Mouse (Mus musculus) embryonic facial prominence, embryonic 13.5 days (tissue): ENCODE results near the gene Brd2. TPM values are rescaled to one million over a fixed set of nuclear protein-coding genes. Genes with fewer than 3 reads are reported as not detected.

Source experiments
- ATAC-seq: fragments of 200-750 bp; cut with Nextera tagmentation; 2 replicates; pipeline ENCODE4 v1.8.0; 2017; ENCODE audit warnings: low read depth; ENCODE audit not compliant: insufficient number of reproducible peaks, insufficient read depth, low FRiP score, low TSS enrichment
- H3K27ac ChIP-seq: fragments of 300-500 bp; sonication (generic); 2 replicates; pipeline ENCODE4 v1.5.1; 2015; ENCODE audit warnings: moderate library complexity, mild to moderate bottlenecking, inconsistent platforms
- H3K27me3 ChIP-seq: fragments of 300-500 bp; sonication (generic); 2 replicates; pipeline ENCODE4 v1.6.1; 2015; ENCODE audit warnings: mild to moderate bottlenecking, inconsistent platforms
- H3K36me3 ChIP-seq: fragments of 300-500 bp; sonication (generic); 2 replicates; pipeline ENCODE4 v1.6.1; 2015; ENCODE audit warnings: mild to moderate bottlenecking, inconsistent platforms
- H3K4me1 ChIP-seq: fragments of 300-500 bp; sonication (generic); 2 replicates; pipeline ENCODE4 v1.6.1; 2015; ENCODE audit warnings: inconsistent platforms
- H3K4me2 ChIP-seq: fragments of 300-500 bp; sonication (generic); 2 replicates; pipeline ENCODE4 v1.6.1; 2015; ENCODE audit warnings: moderate library complexity, mild to moderate bottlenecking, inconsistent platforms
- H3K4me3 ChIP-seq: fragments of 300-500 bp; sonication (generic); 2 replicates; pipeline ENCODE4 v1.5.1; 2015; ENCODE audit warnings: mild to moderate bottlenecking, inconsistent platforms
- H3K9ac ChIP-seq: fragments of 300-500 bp; sonication (generic); 2 replicates; pipeline ENCODE4 v1.6.1; 2015; ENCODE audit warnings: mild to moderate bottlenecking, inconsistent platforms
- H3K9me3 ChIP-seq: fragments of 300-500 bp; sonication (generic); 2 replicates; pipeline ENCODE4 v1.6.1; 2016; ENCODE audit warnings: inconsistent platforms
- WGBS: fragments of 180-500 bp; shearing (Covaris S2); methylation state at CpG from one replicate; pipeline ENCODE4 v1.1.7; 2015; ENCODE audit warnings: mixed read lengths; 5-methylcytosine and 5-hydroxymethylcytosine counted together
- polyA plus RNA-seq: library from polyadenylated mRNA; unstranded; fragments of >200 nt; fragmentation: Nextera tagmentation; extraction: Ambion mirVana; gene quantifications from 2 replicates; pipeline ENCODE4 v1.2.1, GENCODE M21; 2015

Brd2 gene
- polyA plus RNA-seq, 1 experiment from 2014 or later, result 122 TPM

GRCm38 (mm10) chr17:34096497-34097010, 25.9 kb downstream of the Brd2 start:
- H3K9me3 ChIP-seq, result no peaks in the 10 kb centered on the region
- no peak overlapping the region for H3K4me3 ChIP-seq
- H3K9ac ChIP-seq, result no peak overlapping the region
- peaks cover 9% of the 10 kb centered on the region; the same call in 1 of the 2 replicates for H3K4me1 ChIP-seq
- ATAC-seq, result no peak
- 78% methylated on average over 3 of the region's 3 CpGs for WGBS
- no peak overlapping the region for H3K4me2 ChIP-seq
- no peaks in the 10 kb centered on the region for H3K27me3 ChIP-seq
- H3K27ac ChIP-seq, result no peak overlapping the region
- H3K36me3 ChIP-seq, result no peaks in the 10 kb centered on the region

GRCm38 (mm10) chr17:34094283-34095035, 28.0 kb downstream of the Brd2 start:
- WGBS, result 82% methylated on average over 27 of the region's 27 CpGs
- no peak overlapping the region for H3K4me3 ChIP-seq
- no peaks in the 10 kb centered on the region for H3K36me3 ChIP-seq
- ATAC-seq, result no peak
- no peak overlapping the region for H3K9ac ChIP-seq
- no peaks in the 10 kb centered on the region for H3K27me3 ChIP-seq
- no peak overlapping the region for H3K4me2 ChIP-seq
- H3K4me1 ChIP-seq, result peaks cover 5% of the 10 kb centered on the region; the same call in 1 of the 2 replicates
- H3K9me3 ChIP-seq, result no peaks in the 10 kb centered on the region
- no peak overlapping the region for H3K27ac ChIP-seq

- H3K36me3 ChIP-seq, result no peaks in the 10 kb centered on the region
- no peak overlapping the region for H3K27ac ChIP-seq
- no peak overlapping the region for H3K9ac ChIP-seq
- 0 out of 2 replicates have a peak overlapping the region, but pooled peaks have one; percentile 5 for H3K4me3 ChIP-seq
- no peaks in the 10 kb centered on the region for H3K27me3 ChIP-seq
- H3K9me3 ChIP-seq, result no peaks in the 10 kb centered on the region
- 0 out of 2 replicates have a peak, but pooled peaks cover 5% of the 10 kb centered on the region for H3K4me1 ChIP-seq
- H3K4me2 ChIP-seq, result peak overlapping the region; percentile 18
- ATAC-seq, result no peak
- 34% methylated on average over 7 of the region's 7 CpGs for WGBS
Measured at GRCm38 (mm10) chr17:34093199-34093874, 29.1 kb downstream of the Brd2 start.

- no peak within 1 kb of the TSS for H3K27ac ChIP-seq
- H3K27me3 ChIP-seq, result no peaks in the 10 kb centered on the region
- no peak within 1 kb of the TSS for H3K9ac ChIP-seq
- no peak within 1 kb of the TSS for H3K4me3 ChIP-seq
- 36% methylated on average over 11 of the region's 11 CpGs for WGBS
- H3K36me3 ChIP-seq, result no peaks in the 10 kb centered on the region
- no peak for ATAC-seq
- no peaks in the 10 kb centered on the region for H3K9me3 ChIP-seq
- 0 out of 2 replicates have a peak, but pooled peaks cover 5% of the 10 kb centered on the region for H3K4me1 ChIP-seq
- no peak within 1 kb of the TSS for H3K4me2 ChIP-seq
Measured at GRCm38 (mm10) chr17:34092197-34092875, 30.1 kb downstream of the Brd2 start, which contains the start of gene H2-Oa. Gene H2-Oa, plus strand, starts transcription at chr17:34092340.

- no peak for ATAC-seq
- H3K27me3 ChIP-seq, result no peaks in the 10 kb centered on the region
- H3K4me3 ChIP-seq, result no peak overlapping the region
Measured at GRCm38 (mm10) chr17:34090923-34091322, 31.5 kb downstream of the Brd2 start.

GRCm38 (mm10) chr17:34088124-34088523, 34.3 kb downstream of the Brd2 start:
- H3K27me3 ChIP-seq, result peaks cover 8% of the 10 kb centered on the region; the same call in 1 of the 2 replicates
- H3K9me3 ChIP-seq, result no peaks in the 10 kb centered on the region
- peaks cover 2% of the 10 kb centered on the region; the same call in 1 of the 2 replicates for H3K4me1 ChIP-seq
- H3K9ac ChIP-seq, result no peak overlapping the region
- H3K36me3 ChIP-seq, result no peaks in the 10 kb centered on the region
- WGBS, result 88% methylated on average over 11 of the region's 11 CpGs
- H3K27ac ChIP-seq, result no peak overlapping the region
- no peak for ATAC-seq
- no peak overlapping the region for H3K4me3 ChIP-seq
- no peak overlapping the region for H3K4me2 ChIP-seq

More at GRCm38 (mm10) chr17:34090923-34091322, 31.5 kb downstream of the Brd2 start:
- Histone ChIP-seq H3K27ac (no peak overlapping the region), H3K4me1 (0 out of 2 replicates have a peak, but pooled peaks cover 5% of the 10 kb centered on the region), H3K9me3 (no peaks in the 10 kb centered on the region), H3K36me3 (no peaks in the 10 kb centered on the region), H3K4me2 (no peak overlapping the region), H3K9ac (no peak overlapping the region)
- 48% methylated on average over 7 of the region's 7 CpGs for WGBS

- Histone ChIP-seq H3K9me3 (no peaks in the 10 kb centered on the region), H3K27me3 (peaks cover 11% of the 10 kb centered on the region; the same call in 1 of the 2 replicates), H3K9ac (no peak overlapping the region), H3K4me3 (no peak overlapping the region), H3K27ac (no peak overlapping the region), H3K4me2 (no peak overlapping the region), H3K36me3 (no peaks in the 10 kb centered on the region), H3K4me1 (peaks cover 5% of the 10 kb centered on the region; the same call in 1 of the 2 replicates)
- no peak for ATAC-seq
- 41% methylated on average over 2 of the region's 2 CpGs for WGBS
Measured at GRCm38 (mm10) chr17:34087386-34087785, 35.0 kb downstream of the Brd2 start.

- Histone ChIP-seq H3K9me3 (no peaks in the 10 kb centered on the region), H3K4me2 (peak overlapping the region; percentile 9), H3K27me3 (peaks cover 11% of the 10 kb centered on the region; the same call in 1 of the 2 replicates), H3K4me1 (peaks cover 5% of the 10 kb centered on the region; the same call in 1 of the 2 replicates), H3K27ac (no peak overlapping the region), H3K4me3 (no peak overlapping the region), H3K9ac (no peak overlapping the region), H3K36me3 (no peaks in the 10 kb centered on the region)
- ATAC-seq, result no peak
- 5% methylated on average over 8 of the region's 8 CpGs for WGBS
Measured at GRCm38 (mm10) chr17:34083104-34083503, 39.3 kb downstream of the Brd2 start.

GRCm38 (mm10) chr17:34079621-34080020, 42.8 kb downstream of the Brd2 start:
- Histone ChIP-seq H3K9me3 (no peaks in the 10 kb centered on the region), H3K36me3 (no peaks in the 10 kb centered on the region), H3K27ac (no peak overlapping the region), H3K27me3 (peaks cover 30% of the 10 kb centered on the region), H3K4me3 (no peak overlapping the region), H3K4me2 (no peak overlapping the region), H3K4me1 (peaks cover 5% of the 10 kb centered on the region; the same call in 1 of the 2 replicates), H3K9ac (no peak overlapping the region)
- WGBS, result 14% methylated on average over 5 of the region's 5 CpGs
- ATAC-seq, result peak; percentile 73; the same call in 1 of the 2 replicates

GRCm38 (mm10) chr17:34079002-34079401, 43.4 kb downstream of the Brd2 start:
- Histone ChIP-seq H3K4me1 (peaks cover 5% of the 10 kb centered on the region; the same call in 1 of the 2 replicates), H3K27me3 (peaks cover 28% of the 10 kb centered on the region), H3K4me2 (no peak overlapping the region), H3K4me3 (no peak overlapping the region), H3K27ac (no peak overlapping the region), H3K9me3 (no peaks in the 10 kb centered on the region), H3K9ac (no peak overlapping the region), H3K36me3 (no peaks in the 10 kb centered on the region)
- ATAC-seq, result no peak
- WGBS, result 88% methylated on average over 11 of the region's 11 CpGs

- no peak for ATAC-seq
Measured at GRCm38 (mm10) chr17:34078148-34078547, 44.3 kb downstream of the Brd2 start.

More at GRCm38 (mm10) chr17:34078148-34078547, 44.3 kb downstream of the Brd2 start:
- no peak overlapping the region for H3K27ac ChIP-seq
- no peak overlapping the region for H3K9ac ChIP-seq
- H3K27me3 ChIP-seq, result peaks cover 33% of the 10 kb centered on the region
- peaks cover 3% of the 10 kb centered on the region; the same call in 1 of the 2 replicates for H3K4me1 ChIP-seq
- H3K4me2 ChIP-seq, result no peak overlapping the region
- no peaks in the 10 kb centered on the region for H3K36me3 ChIP-seq
- no peak overlapping the region for H3K4me3 ChIP-seq
- WGBS, result 61% methylated on average over 4 of the region's 4 CpGs
- no peaks in the 10 kb centered on the region for H3K9me3 ChIP-seq
